Mouse (Mus musculus) thymus, postnatal 25 days (tissue): ENCODE data around the gene Pum2.
A peak's percentile ranks its signal among the peaks of the same experiment; 100 is the strongest.
"Not testable (repeated sequence)": the region's sequence is repeated elsewhere in the genome, so short reads cannot be mapped to it uniquely, and the experiment has no call there.

Source experiments
- DNase-seq: peaks from one replicate; pipeline ENCODE4 v3.0.0; 2022

The Pum2 gene

GRCm38 (mm10) chr12:8673974-8674306, at the start of gene Pum2:
TSS of gene Pum2 (plus strand) at chr12:8674134.
- peak; percentile 94 for DNase-seq

DNA sequence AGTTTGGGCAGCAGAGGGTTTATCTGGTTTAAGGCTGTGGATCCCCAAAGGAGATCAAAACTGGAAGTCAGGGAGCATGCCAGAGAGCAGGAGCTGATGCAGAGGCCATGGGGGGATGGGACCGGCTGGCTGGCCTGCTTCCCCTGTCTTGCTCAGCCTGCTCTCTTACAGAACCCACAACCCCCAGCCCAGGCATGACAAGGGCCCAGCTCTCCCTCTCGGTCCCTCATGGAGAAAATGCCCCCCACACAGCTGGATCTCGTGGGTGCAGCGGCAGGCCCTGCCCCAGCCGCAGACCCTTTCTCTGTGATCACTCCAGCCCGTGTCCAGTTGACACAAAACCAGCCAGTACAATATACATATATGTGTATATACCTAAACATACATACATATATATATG, 44.4 kb upstream of the Pum2 start:
- DNase-seq = no peak

DNA sequence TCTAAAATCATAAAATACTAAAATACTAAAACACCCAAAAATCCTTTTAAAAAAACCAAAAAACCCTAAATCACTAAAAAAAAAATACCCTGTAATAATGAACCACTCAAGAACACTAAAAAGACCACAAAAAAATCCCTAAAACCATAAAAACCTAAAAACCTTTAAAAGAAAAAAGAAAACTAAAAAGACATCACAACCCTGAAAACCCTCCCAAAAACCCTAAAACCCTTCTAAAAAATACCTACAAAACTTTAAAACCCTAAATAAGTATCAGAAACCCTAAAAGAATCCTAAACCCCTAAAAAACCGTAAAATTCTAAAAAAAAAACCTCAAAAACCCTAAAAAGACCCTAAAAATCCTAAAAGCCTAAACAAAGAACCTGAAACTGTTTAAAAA, 42.2 kb upstream of the Pum2 start:
- no peak for DNase-seq

DNA sequence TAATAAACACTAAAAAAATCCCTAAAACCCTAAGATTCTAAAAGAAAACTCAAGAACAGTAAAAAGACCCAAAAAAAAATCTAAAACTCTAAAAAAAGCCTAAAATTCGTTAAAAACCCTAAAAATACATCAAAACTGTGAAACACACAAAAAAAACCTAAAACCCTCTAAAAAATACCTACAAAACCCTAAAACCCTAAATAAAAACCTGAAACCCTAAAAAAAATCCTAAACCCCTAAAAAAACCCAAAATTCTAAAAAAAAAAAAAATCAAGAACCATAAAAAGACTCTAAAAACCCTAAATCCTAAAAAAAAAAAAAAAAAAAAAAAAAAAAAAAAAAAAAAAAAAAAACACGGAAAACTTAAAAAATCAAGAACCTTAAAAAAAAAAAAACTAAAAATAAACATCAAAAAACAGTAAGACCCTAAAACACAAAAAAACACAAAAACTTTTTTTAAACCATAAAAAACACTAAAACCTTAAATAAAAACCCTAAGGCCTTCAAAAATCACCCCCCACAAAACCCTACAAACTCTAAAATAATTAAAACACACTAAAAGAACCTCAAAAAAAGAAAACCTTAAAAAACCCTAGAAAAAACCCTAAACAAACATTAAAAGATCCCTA, 41.1 kb upstream of the Pum2 start:
- no peak for DNase-seq

DNA sequence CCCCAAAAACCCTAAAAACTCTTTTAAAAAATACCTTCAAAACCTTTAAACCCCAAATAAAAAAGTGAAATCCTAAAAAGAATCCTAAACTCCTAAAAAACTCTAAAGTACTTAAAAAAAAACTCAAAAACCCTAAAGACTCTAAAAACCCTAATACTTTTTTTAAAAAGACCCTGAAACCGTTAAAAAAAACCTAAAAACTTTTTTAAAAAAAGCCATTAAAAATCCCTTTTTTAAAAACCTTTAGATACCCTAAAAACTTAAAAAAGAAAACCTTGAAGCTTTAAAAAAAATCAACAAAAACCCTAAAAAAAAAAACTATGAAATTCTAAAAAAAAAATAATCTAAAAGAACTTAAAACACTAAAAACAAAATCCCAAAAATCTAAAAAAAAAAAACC, 39.6 kb upstream of the Pum2 start:
- DNase-seq = no peak

GRCm38 (mm10) chr12:8635546-8635945, 38.4 kb upstream of the Pum2 start:
- DNase-seq = no peak

- DNase-seq = no peak
Measured at GRCm38 (mm10) chr12:8636945-8637344, 37.0 kb upstream of the Pum2 start.

GRCm38 (mm10) chr12:8638411-8639087, 35.4 kb upstream of the Pum2 start:
- peak; percentile 89 for DNase-seq

GRCm38 (mm10) chr12:8640186-8640585, 33.7 kb upstream of the Pum2 start:
- not testable (repeated sequence) for DNase-seq

- DNase-seq = peak; percentile 99
Measured at GRCm38 (mm10) chr12:8640711-8641424, 33.1 kb upstream of the Pum2 start.

DNA sequence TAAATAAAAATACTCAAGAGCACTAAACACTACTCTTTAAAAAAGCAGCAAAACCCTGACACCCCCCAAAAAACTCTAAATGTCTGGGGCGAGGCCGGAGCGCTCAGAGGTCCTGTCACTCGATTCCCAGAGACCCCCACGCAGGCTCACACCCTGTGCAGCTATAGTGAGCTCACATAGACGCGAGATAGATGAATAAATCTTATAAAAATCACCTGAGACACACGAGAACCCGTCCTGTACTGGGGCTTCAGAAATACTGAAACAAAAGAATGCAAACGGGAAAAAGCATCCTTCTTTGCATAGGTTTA, 32.6 kb upstream of the Pum2 start:
- no peak for DNase-seq

GRCm38 (mm10) chr12:8648211-8648610, 25.7 kb upstream of the Pum2 start:
- not testable (repeated sequence) for DNase-seq

- DNase-seq = not testable (repeated sequence)
Measured at GRCm38 (mm10) chr12:8650027-8650426, 23.9 kb upstream of the Pum2 start.

- DNase-seq = no peak
Measured at GRCm38 (mm10) chr12:8656596-8656995, 17.3 kb upstream of the Pum2 start.

DNA sequence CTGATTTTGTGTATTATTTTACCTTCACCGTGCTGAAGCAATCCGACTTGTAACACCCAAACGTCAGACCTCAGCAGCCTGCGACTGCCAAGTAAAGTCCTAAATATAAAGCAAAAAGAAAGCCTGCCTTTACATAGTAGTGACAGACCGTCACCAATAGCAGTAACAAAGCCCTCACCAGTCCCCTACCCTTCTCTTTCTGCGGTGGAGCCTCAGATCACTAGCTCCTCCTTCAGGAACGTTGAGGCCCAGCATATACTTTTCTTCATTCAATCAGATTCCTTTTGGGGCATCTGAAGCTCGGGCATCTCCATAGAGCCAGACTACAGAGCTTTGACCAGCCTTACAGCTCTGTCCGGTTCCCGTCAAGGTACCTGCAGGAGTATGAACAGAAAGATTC, 16.8 kb upstream of the Pum2 start:
- no peak for DNase-seq

GRCm38 (mm10) chr12:8657629-8658366, 16.1 kb upstream of the Pum2 start:
- DNase-seq = no peak

DNA sequence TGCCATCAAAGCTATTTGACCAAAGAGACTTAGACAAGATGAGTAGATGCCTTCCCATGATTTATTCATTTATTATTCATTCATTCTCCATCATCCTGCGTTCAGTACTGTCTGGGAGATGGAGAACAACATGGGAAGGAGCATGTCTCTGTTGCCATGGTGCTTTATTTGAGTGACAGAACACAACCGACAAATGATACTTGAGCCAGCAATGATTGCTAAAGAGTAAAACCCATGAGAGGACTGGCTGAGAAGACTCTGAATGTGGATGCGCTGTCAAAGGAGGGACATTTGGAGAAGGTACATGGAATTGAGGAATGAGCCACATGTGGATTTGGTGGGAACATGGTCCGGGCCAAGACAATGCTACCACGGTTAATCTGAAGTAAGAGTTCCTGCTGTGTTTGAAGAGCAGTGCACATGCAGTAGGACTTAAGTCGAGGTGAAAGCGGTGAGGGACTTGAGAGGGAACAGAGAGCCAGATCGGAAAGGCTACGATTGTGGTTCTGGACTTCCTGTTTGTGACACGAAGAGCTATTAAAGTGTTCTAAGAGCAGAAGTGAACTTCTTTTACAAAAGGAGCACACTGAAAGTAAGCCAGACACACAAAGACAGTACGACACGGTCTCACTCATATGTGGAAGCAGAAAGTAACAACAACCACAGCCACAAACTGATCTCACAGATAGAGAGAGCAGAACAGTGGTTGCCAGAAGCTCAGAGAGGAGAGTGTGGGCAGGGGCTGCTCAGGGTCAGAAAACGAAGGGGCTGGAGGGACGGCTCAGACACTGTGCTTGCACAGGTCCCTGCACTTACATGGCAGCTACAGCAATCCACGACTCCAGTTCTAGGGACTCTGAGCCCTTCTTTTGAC, 14.3 kb upstream of the Pum2 start:
- DNase-seq = peak; percentile 19

GRCm38 (mm10) chr12:8661747-8662146, 12.2 kb upstream of the Pum2 start:
- DNase-seq = no peak

GRCm38 (mm10) chr12:8662175-8662574, 11.8 kb upstream of the Pum2 start:
- peak; percentile 51 for DNase-seq

DNA sequence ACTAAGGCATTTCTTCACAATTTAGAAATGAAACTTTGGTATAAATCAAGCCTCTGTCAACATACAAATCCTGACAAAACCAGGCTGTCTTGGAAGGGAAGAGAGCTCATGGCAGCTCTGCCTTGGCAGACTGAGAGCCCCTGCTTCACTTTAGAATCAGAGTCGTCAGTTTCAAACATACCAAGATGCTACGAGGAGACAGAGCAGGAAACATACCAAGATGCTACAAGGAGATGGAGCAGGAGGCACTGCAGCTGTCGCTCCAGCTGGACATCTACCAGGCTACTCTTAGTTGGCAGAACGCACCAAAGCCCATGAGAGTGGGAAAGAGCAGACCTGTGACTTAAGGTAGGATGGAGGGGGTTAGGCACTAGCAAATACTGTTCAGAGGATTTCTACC, 11.2 kb upstream of the Pum2 start:
- DNase-seq = no peak

DNA sequence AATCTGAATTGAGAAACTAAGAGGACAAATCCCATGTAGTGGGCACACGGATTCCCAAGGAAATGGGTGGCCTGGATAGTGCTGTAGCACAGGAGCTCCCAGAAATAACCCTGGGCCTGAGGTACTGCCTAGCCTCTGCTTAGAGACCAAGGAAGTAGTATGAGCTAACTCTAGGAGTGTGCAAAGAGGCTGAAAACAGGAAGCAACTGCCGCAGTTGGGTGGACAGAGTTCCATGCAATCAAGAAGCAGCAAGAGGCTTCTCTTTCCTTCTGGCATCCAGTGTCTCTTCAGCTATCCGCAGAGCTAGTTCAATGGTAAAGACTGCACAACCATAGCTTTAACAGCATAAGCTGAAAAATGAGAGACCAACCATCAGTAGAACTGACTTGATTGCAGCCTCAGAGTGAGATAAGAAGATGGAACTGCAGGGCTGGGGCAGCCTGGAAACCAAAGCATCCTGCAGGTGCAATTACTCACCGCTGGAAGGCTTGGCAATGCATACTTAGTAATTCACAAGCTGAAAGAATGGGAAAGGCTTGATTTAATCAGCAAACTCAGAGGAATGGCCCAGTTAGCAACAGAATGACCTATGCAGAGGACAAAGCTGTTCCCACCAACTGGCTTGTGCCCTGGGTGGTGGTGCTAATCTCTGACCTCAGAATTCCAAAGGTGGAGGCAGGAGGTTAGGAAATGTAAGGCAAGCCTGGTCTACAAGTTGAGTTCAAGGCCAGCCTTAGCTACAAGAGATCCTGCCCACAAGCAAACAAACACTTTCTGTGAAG, 6.3 kb upstream of the Pum2 start:
- no peak for DNase-seq

DNA sequence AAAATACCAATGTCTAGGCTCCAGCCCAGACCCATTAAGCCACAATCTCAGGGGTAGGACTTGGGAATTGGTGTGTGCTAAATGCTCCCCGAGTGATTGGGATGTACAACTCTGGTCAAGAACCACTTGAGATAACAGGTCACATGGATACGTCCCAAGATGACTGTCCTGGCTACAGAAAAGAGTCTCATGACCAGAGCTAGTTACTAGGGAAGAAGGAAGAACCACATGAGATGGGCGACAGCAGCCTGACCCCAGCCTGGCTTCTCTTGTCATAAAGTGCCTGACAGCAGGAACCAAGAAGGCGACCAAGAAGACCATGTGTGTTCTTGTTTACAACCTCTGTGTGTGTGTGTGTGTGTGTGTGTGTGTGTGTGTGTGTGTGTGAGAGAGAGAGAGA, 4.5 kb upstream of the Pum2 start:
- DNase-seq = no peak
